Mouse (Mus musculus) lung, embryonic 14.5 days (tissue): ENCODE results near the gene Setd1a. TPM values are rescaled to one million over a fixed set of nuclear protein-coding genes. Genes with fewer than 3 reads are reported as not detected.

Experiments
- ATAC-seq: fragments of 200-750 bp; cut with Nextera tagmentation; 2 replicates; pipeline ENCODE4 v1.8.0; 2017; ENCODE audit warnings: mild to moderate bottlenecking, moderate TSS enrichment, moderate library complexity; ENCODE audit not compliant: insufficient read depth
- DNase-seq: peaks from one replicate; pipeline ENCODE4 v3.0.0-alpha.2; 2015
- H3K27ac ChIP-seq: fragments of 300-500 bp; sonication (generic); 2 replicates; pipeline ENCODE4 v1.5.1; 2014; ENCODE audit warnings: low read depth, mild to moderate bottlenecking, moderate library complexity
- H3K27me3 ChIP-seq: fragments of 300-500 bp; sonication (generic); 2 replicates; pipeline ENCODE4 v1.6.1; 2014; ENCODE audit warnings: low read length, control low read depth; ENCODE audit not compliant: insufficient read depth
- H3K36me3 ChIP-seq: fragments of 300-500 bp; sonication (generic); 2 replicates; pipeline ENCODE4 v1.6.1; 2014; ENCODE audit warnings: control low read depth; ENCODE audit not compliant: insufficient read depth
- H3K4me1 ChIP-seq: fragments of 300-500 bp; sonication (generic); 2 replicates; pipeline ENCODE4 v1.6.1; 2014; ENCODE audit warnings: antibody characterized with exemption, control low read depth; ENCODE audit not compliant: insufficient read depth
- H3K4me2 ChIP-seq: fragments of 300-500 bp; sonication (generic); 2 replicates; pipeline ENCODE4 v1.6.1; 2014; ENCODE audit warnings: mild to moderate bottlenecking
- H3K4me3 ChIP-seq: fragments of 300-500 bp; sonication (generic); 2 replicates; pipeline ENCODE4 v1.5.1; 2014; ENCODE audit warnings: low read depth, low read length
- H3K9ac ChIP-seq: fragments of 300-500 bp; sonication (generic); 2 replicates; pipeline ENCODE4 v1.6.1; 2014
- H3K9me3 ChIP-seq: fragments of 300-500 bp; sonication (generic); 2 replicates; pipeline ENCODE4 v1.6.1; 2016; ENCODE audit warnings: low read depth, low read length, control low read depth
- CTCF ChIP-seq: IDR thresholded peaks from 2 replicates; pipeline ENCODE4 v1.5.1; 2016; ENCODE audit warnings: antibody characterized with exemption, low read depth
- WGBS: fragments of 180-500 bp; shearing (Covaris S2); extraction: QIAGEN DNeasy Blood & Tissue Kit; methylation state at CpG from one replicate; pipeline ENCODE4 v1.1.7; 2014; 5-methylcytosine and 5-hydroxymethylcytosine counted together
- polyA plus RNA-seq: library from polyadenylated mRNA; unstranded; fragments of >200 nt; fragmentation: Nextera tagmentation; extraction: Ambion mirVana; gene quantifications from 2 replicates; pipeline ENCODE4 v1.2.1, GENCODE M21; 2014

Gene Setd1a
- polyA plus RNA-seq, 1 experiment from 2014 or later = 27.2 TPM

DNA sequence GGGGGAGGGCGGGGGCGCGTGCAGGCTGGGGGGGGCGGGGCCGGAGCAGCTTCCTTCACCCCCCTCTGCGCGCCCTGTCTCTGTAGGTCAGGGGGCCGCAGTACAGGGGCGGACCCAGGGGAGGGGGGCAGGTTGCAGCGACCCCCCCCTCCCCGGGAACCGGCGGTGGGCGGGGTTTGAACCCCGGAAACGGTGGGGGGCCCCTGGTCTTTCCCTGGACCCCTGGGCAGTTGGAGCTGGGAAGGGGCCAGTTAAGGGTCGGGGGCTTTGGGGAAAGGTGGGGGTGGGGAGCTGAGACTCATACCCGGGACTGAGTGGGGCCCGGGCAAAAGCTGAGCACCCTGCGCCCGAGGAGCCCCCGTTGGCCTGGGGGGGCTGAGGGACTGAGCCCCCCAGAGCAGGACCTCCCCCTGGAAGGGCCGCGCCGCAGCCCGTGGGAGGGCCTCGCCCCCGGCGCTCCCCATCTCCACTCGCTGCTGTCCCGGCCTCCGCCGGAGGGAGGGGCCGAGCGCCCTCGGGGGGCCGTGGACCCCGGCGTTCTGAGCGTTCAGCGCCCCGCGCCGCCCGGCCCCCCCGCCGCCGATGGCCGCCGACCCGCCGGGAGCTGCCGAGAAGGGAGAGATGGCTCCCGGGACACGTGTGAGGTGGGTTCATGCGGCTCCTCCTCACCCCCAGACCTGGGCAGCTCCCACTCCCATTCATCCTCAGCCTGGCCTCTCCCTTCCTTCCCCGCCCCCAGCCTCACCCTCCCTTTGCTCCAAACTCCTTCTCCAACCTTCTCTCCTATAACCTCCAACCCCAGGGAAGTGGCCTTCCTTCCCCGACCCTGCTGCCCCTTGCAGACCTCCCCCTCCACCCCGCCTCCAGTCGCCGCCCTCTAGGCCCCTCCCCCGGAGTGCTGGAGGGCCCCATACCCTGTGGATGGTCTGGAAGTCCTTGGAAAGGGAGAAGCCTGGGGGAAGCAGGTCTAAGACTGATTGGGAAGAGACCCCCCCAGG lies 29.7 kb upstream of the Setd1a start:
- ATAC-seq = peak; percentile 5
- peaks cover 8% of the 10 kb centered on the region; the same call in 1 of the 2 replicates for H3K4me1 ChIP-seq
- H3K4me3 ChIP-seq = peak overlapping the region; percentile 67
- no peaks in the 10 kb centered on the region for H3K27me3 ChIP-seq
- peaks cover 41% of the 10 kb centered on the region for H3K36me3 ChIP-seq
- DNase-seq = peak; percentile 60
- under 1% methylated on average over 49 of the region's 62 CpGs for WGBS
- no peaks in the 10 kb centered on the region for H3K9me3 ChIP-seq
- H3K9ac ChIP-seq = peak overlapping the region; percentile 80
- peak overlapping the region; percentile 86 for H3K27ac ChIP-seq
- peak overlapping the region; percentile 86 for H3K4me2 ChIP-seq
- no peak for TF ChIP-seq CTCF

DNA sequence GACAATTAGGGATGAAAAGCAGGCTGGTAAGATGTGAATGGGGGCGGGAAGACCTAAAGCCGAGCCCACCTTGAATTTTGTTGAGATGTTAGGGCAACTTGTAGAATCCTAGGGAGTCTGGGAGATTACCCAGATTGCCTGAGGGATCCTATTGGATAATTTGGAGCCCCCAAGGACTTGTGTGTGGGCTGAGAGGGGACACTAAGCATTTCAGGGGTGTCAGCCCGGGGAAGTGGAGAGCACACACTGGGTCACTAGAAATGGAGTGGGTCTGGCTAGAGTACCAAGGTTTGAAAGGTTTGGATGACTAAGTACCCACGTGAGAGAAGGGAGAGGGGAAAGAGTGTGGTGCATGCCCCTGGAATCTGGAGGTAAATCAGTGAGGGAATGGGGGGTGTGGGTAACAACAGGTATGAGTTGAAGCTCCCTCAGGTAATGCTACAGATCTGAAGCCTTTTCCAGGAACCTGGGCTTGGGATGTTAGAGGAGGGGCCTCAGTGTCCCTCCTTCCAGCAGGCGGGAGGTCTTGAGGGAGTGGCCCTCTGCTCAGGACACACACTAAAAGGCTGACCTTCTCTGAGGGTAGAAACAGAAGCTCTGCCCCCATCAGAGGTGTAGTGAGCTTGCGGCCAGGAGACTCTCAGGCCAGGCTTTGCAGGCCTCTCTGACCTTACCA lies 28.8 kb upstream of the Setd1a start:
- H3K4me3 ChIP-seq = peak overlapping the region; percentile 67
- ATAC-seq = no peak
- H3K9me3 ChIP-seq = no peaks in the 10 kb centered on the region
- DNase-seq = no peak
- TF ChIP-seq CTCF = no peak
- peak overlapping the region; percentile 86 for H3K4me2 ChIP-seq
- H3K4me1 ChIP-seq = peaks cover 8% of the 10 kb centered on the region; the same call in 1 of the 2 replicates
- peak overlapping the region; percentile 86; the same call in 1 of the 2 replicates for H3K27ac ChIP-seq
- H3K27me3 ChIP-seq = no peaks in the 10 kb centered on the region
- H3K36me3 ChIP-seq = peaks cover 50% of the 10 kb centered on the region
- WGBS = 28% methylated on average over 6 of the region's 6 CpGs
- peak overlapping the region; percentile 80 for H3K9ac ChIP-seq

DNA sequence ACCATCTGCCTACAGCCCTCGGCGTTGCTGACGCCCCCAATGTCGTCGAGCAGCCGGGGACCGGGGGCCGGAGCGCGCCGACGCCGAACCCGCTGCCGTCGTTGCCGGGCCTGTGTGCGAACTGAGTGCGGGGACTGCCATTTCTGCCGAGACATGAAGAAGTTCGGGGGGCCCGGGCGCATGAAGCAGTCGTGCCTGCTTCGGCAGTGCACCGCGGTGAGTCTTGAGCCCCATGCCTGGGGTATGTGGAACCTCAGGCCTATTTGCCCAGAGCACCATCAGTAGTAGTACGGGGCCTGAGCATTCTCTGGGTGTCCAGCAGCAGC lies 28.3 kb upstream of the Setd1a start:
- peak overlapping the region; percentile 86 for H3K4me2 ChIP-seq
- no peak for TF ChIP-seq CTCF
- 0 out of 2 replicates have a peak overlapping the region, but pooled peaks have one; percentile 80 for H3K9ac ChIP-seq
- peaks cover 55% of the 10 kb centered on the region for H3K36me3 ChIP-seq
- H3K27ac ChIP-seq = no peak overlapping the region
- H3K4me3 ChIP-seq = no peak overlapping the region
- no peak for DNase-seq
- no peak for ATAC-seq
- H3K27me3 ChIP-seq = no peaks in the 10 kb centered on the region
- H3K9me3 ChIP-seq = no peaks in the 10 kb centered on the region
- H3K4me1 ChIP-seq = peaks cover 8% of the 10 kb centered on the region; the same call in 1 of the 2 replicates
- WGBS = 89% methylated on average over 28 of the region's 28 CpGs

DNA sequence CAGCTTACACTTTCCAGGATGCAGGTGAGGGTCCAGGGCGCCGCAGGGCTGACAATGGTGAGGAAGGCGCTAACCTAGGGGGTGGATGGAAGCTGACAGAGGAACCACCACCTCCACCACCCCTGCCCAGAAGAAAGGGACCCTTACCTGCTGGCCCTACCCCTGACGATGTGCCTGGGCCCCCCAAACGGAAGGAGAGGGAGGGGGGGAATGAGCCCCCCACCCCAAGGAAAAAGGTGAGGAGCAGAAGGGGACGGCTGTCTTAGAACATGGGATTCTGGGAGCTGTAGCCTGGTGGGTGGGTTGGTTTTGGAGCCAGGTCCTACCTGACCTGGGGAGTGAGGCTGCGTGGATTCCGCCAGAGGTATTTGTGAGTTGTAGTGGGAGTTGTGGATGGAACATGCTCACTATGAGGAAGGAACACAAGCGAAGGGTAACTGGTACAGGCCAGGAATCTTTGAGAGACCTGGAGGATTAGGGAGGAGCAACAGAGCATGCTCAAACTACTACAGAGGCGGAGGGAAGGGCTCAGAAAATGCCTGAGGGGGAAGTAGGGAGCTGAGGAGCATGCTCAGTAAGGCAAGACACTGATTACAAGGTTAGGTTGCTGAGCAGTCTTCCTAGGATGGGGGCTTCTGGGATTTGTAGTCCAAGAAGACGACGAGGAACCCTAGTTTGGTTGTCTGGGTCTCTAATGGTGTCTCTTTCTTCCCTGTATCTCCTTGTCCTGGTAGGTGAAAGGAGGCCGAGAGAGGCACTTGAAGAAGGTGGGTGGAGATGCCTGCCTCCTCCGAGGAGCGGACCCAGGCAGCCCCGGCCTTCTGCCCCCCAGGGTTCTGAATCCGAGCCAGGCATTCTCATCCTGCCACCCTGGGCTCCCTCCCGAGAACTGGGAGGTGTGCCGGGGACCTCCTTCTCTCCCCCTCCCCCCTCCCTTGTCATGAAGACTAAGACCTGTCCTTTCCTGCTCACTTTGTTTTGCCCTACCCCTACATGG lies 26.0 kb upstream of the Setd1a start:
- ATAC-seq (no peak), DNase-seq (no peak)
- 86% methylated on average over 19 of the region's 19 CpGs for WGBS
- no peak overlapping the region for H3K27ac ChIP-seq
- H3K36me3 ChIP-seq = peaks cover 78% of the 10 kb centered on the region
- H3K9me3 ChIP-seq = no peaks in the 10 kb centered on the region
- H3K27me3 ChIP-seq = no peaks in the 10 kb centered on the region
- H3K4me3 ChIP-seq = no peak overlapping the region
- H3K9ac ChIP-seq = peak overlapping the region; percentile 13; the same call in 1 of the 2 replicates
- TF ChIP-seq CTCF = no peak
- H3K4me2 ChIP-seq = no peak overlapping the region
- H3K4me1 ChIP-seq = peaks cover 4% of the 10 kb centered on the region; the same call in 1 of the 2 replicates

DNA sequence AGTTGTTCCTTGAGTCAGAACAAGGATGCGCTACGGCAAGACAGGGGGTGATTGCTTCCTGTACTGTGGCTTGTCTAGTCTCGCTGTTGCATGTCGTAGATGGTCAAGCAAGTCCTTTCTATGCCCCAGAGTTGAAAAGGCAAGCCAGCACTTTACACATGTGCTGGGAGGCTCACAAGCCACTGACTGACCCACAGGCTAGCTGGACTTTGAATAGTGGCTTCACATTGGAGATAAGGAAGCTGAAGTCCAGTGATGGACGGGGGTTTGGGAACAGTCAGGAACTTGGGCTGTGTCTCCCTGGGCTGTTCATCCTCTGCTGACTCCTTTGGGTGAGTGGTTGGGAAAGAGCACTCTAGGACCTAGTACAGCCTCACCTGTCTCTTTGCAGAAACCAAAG lies 24.9 kb upstream of the Setd1a start:
- no peak for TF ChIP-seq CTCF
- Histone ChIP-seq H3K27ac (no peak overlapping the region), H3K4me1 (peaks cover 4% of the 10 kb centered on the region; the same call in 1 of the 2 replicates), H3K36me3 (peaks cover 89% of the 10 kb centered on the region), H3K9ac (no peak overlapping the region), H3K27me3 (no peaks in the 10 kb centered on the region), H3K4me3 (no peak overlapping the region), H3K9me3 (no peaks in the 10 kb centered on the region), H3K4me2 (no peak overlapping the region)
- ATAC-seq = no peak
- DNase-seq = no peak
- 88% methylated on average over 5 of the region's 5 CpGs for WGBS

DNA sequence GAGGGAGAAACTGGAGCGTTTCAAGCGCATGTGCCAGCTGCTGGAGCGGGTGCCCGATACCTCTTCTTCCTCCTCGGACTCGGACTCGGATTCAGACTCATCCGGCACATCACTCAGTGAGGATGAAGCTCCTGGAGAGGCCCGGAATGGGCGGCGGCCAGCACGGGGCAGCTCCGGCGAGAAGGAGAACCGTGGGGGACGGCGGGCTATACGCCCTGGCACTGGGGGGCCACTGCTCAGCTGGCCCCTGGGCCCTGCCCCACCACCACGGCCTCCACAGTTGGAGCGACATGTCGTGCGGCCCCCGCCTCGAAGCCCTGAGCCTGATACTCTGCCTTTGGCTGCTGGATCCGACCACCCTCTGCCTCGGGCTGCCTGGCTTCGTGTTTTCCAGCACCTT lies 24.4 kb upstream of the Setd1a start:
- no peak overlapping the region for H3K27ac ChIP-seq
- H3K4me2 ChIP-seq = no peak overlapping the region
- no peak overlapping the region for H3K9ac ChIP-seq
- ATAC-seq (no peak), DNase-seq (no peak)
- no peaks in the 10 kb centered on the region for H3K9me3 ChIP-seq
- H3K36me3 ChIP-seq = peaks cover 94% of the 10 kb centered on the region
- H3K27me3 ChIP-seq = no peaks in the 10 kb centered on the region
- no peak for TF ChIP-seq CTCF
- 91% methylated on average over 27 of the region's 27 CpGs for WGBS
- H3K4me1 ChIP-seq = peaks cover 4% of the 10 kb centered on the region; the same call in 1 of the 2 replicates
- H3K4me3 ChIP-seq = no peak overlapping the region
